ENCODE assay signal across 25 mouse cellular contexts in genomic region chr2:35161846-35162488, GRCm38 (mm10). TPM values are rescaled to one million over a fixed set of nuclear protein-coding genes. Genes with fewer than 3 reads are reported as not detected.
DNase-seq lines count a peak whose midpoint lies in the region; ATAC-seq and TF ChIP-seq lines count a peak whose summit lies in the region.
"Had no signal": no experiment of that assay in that cellular context is flagged by ENCODE, and none has a peak within 500 bp of the region (broad histone marks: within the 10 kb centered on the region; RNA-seq: fewer than 3 reads in every experiment).

No protein-coding gene starts in this region.

- 82% methylated on average over 4 of the region's 4 CpGs for WGBS in intestine, postnatal 0 days
- WGBS in intestine, embryonic 15.5 days = 84% methylated on average over 4 of the region's 4 CpGs
- WGBS in heart, postnatal 0 days = 53% methylated on average over 4 of the region's 4 CpGs
- 65% methylated on average over 4 of the region's 4 CpGs for WGBS in lung, postnatal 0 days

- H3K4me3 ChIP-seq in intestine, postnatal 0 days (ENCODE audit: low read depth, low read length) = no peak overlapping the region
- no peak overlapping the region for H3K4me3 ChIP-seq in intestine, embryonic 15.5 days (replicated peaks)
- no peak overlapping the region for H3K4me3 ChIP-seq in heart, postnatal 0 days (ENCODE audit: low read depth, low read length)
- no peak overlapping the region for H3K4me3 ChIP-seq in lung, postnatal 0 days (ENCODE audit: low read depth, low read length)
- H3K4me3 ChIP-seq: embryonic facial prominence, embryonic 12.5 days; hindbrain, embryonic 12.5 days; limb, embryonic 15.5 days; lung, embryonic 15.5 days; neural tube, embryonic 15.5 days had no signal

- TF ChIP-seq CTCF in intestine, postnatal 0 days (IDR thresholded peaks at IDR 0.05; ENCODE audit: low read depth) = no peak
- TF ChIP-seq CTCF in heart, postnatal 0 days (IDR thresholded peaks at IDR 0.05; ENCODE audit: low read depth) = no peak
- TF ChIP-seq CTCF in lung, postnatal 0 days (IDR thresholded peaks at IDR 0.05) = no peak

- no peak for ATAC-seq in intestine, postnatal 0 days
- ATAC-seq in intestine, embryonic 15.5 days = no peak
- 0 out of 2 replicates have a peak, but pooled peaks have one; percentile 40 for ATAC-seq in heart, postnatal 0 days (ENCODE audit: insufficient read depth, low read depth)
- ATAC-seq in lung, postnatal 0 days = no peak
- ATAC-seq: forebrain, postnatal 0 days had no signal

- H3K4me1 ChIP-seq in intestine, postnatal 0 days (replicated peaks; ENCODE audit: control insufficient read depth, insufficient read depth, low read length) = no peaks in the 10 kb centered on the region
- no peaks in the 10 kb centered on the region for H3K4me1 ChIP-seq in intestine, embryonic 15.5 days (replicated peaks)
- no peaks in the 10 kb centered on the region for H3K4me1 ChIP-seq in heart, postnatal 0 days (ENCODE audit: control insufficient read depth, insufficient read depth)
- no peaks in the 10 kb centered on the region for H3K4me1 ChIP-seq in lung, postnatal 0 days (ENCODE audit: insufficient read depth, low read depth, low read length)
- H3K4me1 ChIP-seq: embryonic facial prominence, embryonic 12.5 days; hindbrain, embryonic 12.5 days; limb, embryonic 15.5 days; lung, embryonic 15.5 days; neural tube, embryonic 15.5 days had no signal

- peak overlapping the region; percentile 28; the same call in 1 of the 2 replicates for H3K27ac ChIP-seq in intestine, postnatal 0 days (ENCODE audit: low read depth, low read length)
- no peak overlapping the region for H3K27ac ChIP-seq in intestine, embryonic 15.5 days
- H3K27ac ChIP-seq in heart, postnatal 0 days (ENCODE audit: low read depth) = 0 out of 2 replicates have a peak overlapping the region, but pooled peaks have one; percentile 6
- H3K27ac ChIP-seq in lung, postnatal 0 days (ENCODE audit: low read length) = no peak overlapping the region
- H3K27ac ChIP-seq: embryonic facial prominence, embryonic 12.5 days; hindbrain, embryonic 12.5 days; limb, embryonic 15.5 days; lung, embryonic 15.5 days; neural tube, embryonic 15.5 days; stomach, postnatal 0 days had no signal

- intact Hi-C loops in heart, postnatal 14 days (cut with DNase I) = no loop called here

- peak; percentile 49 for DNase-seq in heart, adult 18-20 months
- DNase-seq in heart, postnatal 14 days = no peak
- DNase-seq in 416B (ENCODE audit: low read depth) = peak; percentile 64
- no peak for DNase-seq in heart, postnatal 0 days (ENCODE audit: low spot score)
- DNase-seq in lung, postnatal 0 days (ENCODE audit: low spot score) = no peak
- no peak for DNase-seq in embryo, embryonic 9.5 days (ENCODE audit: extremely low spot score)
- DNase-seq: adrenal gland, postnatal 25 days; cerebellum, adult 9-10 months; forebrain, postnatal 0 days; gastrocnemius, postnatal 14 days; kidney, adult 8-10 months; kidney, postnatal 14 days; left cerebral cortex, postnatal 4 days; lung, postnatal 4 days; right cerebral cortex, adult 18-20 months; right cerebral cortex, postnatal 4 days had no signal

- no peak overlapping the region for H3K4me2 ChIP-seq in intestine, postnatal 0 days (replicated peaks; ENCODE audit: low read depth)
- no peak overlapping the region for H3K4me2 ChIP-seq in intestine, embryonic 15.5 days (replicated peaks)
- H3K4me2 ChIP-seq in heart, postnatal 0 days (ENCODE audit: low read depth, low read length) = no peak overlapping the region
- H3K4me2 ChIP-seq in lung, postnatal 0 days (replicated peaks; ENCODE audit: low read depth, low read length) = no peak overlapping the region
- H3K4me2 ChIP-seq: embryonic facial prominence, embryonic 12.5 days; hindbrain, embryonic 12.5 days; limb, embryonic 15.5 days; lung, embryonic 15.5 days; midbrain, embryonic 11.5 days; neural tube, embryonic 15.5 days had no signal

- H3K9ac ChIP-seq in intestine, postnatal 0 days (ENCODE audit: low read depth, low read length) = no peak overlapping the region
- no peak overlapping the region for H3K9ac ChIP-seq in intestine, embryonic 15.5 days
- H3K9ac ChIP-seq in heart, postnatal 0 days (replicated peaks; ENCODE audit: low read depth, low read length) = no peak overlapping the region
- H3K9ac ChIP-seq in lung, postnatal 0 days (replicated peaks; ENCODE audit: low read depth) = no peak overlapping the region
- H3K9ac ChIP-seq: embryonic facial prominence, embryonic 12.5 days; forebrain, postnatal 0 days; hindbrain, embryonic 12.5 days; limb, embryonic 15.5 days; lung, embryonic 15.5 days; neural tube, embryonic 15.5 days had no signal

- H3K9me3 ChIP-seq in intestine, postnatal 0 days (ENCODE audit: control insufficient read depth) = no peaks in the 10 kb centered on the region
- H3K9me3 ChIP-seq in intestine, embryonic 15.5 days = no peaks in the 10 kb centered on the region
- H3K9me3 ChIP-seq in heart, postnatal 0 days (replicated peaks; ENCODE audit: control insufficient read depth, low read length) = no peaks in the 10 kb centered on the region
- no peaks in the 10 kb centered on the region for H3K9me3 ChIP-seq in lung, postnatal 0 days (ENCODE audit: low read length)
- H3K9me3 ChIP-seq: embryonic facial prominence, embryonic 12.5 days; hindbrain, embryonic 12.5 days; limb, embryonic 15.5 days; lung, embryonic 15.5 days; neural tube, embryonic 15.5 days had no signal

- TF ChIP-seq EP300 in heart, postnatal 0 days (IDR thresholded peaks at IDR 0.05; ENCODE audit: low read depth) = no peak
- TF ChIP-seq EP300 in lung, postnatal 0 days (IDR thresholded peaks at IDR 0.05) = no peak

- no peaks in the 10 kb centered on the region for H3K27me3 ChIP-seq in intestine, postnatal 0 days (replicated peaks; ENCODE audit: control insufficient read depth, insufficient read depth, low read length)
- H3K27me3 ChIP-seq in intestine, embryonic 15.5 days (replicated peaks) = no peaks in the 10 kb centered on the region
- H3K27me3 ChIP-seq in heart, postnatal 0 days (ENCODE audit: control insufficient read depth, insufficient read depth, low read length) = no peaks in the 10 kb centered on the region
- H3K27me3 ChIP-seq in lung, postnatal 0 days (replicated peaks; ENCODE audit: insufficient read depth, low read length) = no peaks in the 10 kb centered on the region
- H3K27me3 ChIP-seq: embryonic facial prominence, embryonic 12.5 days; hindbrain, embryonic 12.5 days; limb, embryonic 15.5 days; lung, embryonic 15.5 days; neural tube, embryonic 15.5 days had no signal

- peaks cover 72% of the 10 kb centered on the region for H3K36me3 ChIP-seq in intestine, postnatal 0 days (ENCODE audit: control insufficient read depth, insufficient read depth)
- H3K36me3 ChIP-seq in intestine, embryonic 15.5 days = peaks cover 39% of the 10 kb centered on the region
- peaks cover 69% of the 10 kb centered on the region for H3K36me3 ChIP-seq in heart, postnatal 0 days (replicated peaks; ENCODE audit: control insufficient read depth, insufficient read depth, low read length)
- peaks cover 39% of the 10 kb centered on the region; the same call in 1 of the 2 replicates for H3K36me3 ChIP-seq in lung, postnatal 0 days (ENCODE audit: insufficient read depth, low read length)

RNA-seq across cellular contexts. Expression of gene Rab14, which starts 39.0 kb away (rescaled TPM):
- 100 to 1,000 TPM; 128 to 136 TPM for total RNA-seq in heart, adult 18-20 months (2021)
- 100 to 1,000 TPM; 134 to 139 TPM for total RNA-seq in heart, postnatal 14 days (2021)
- polyA plus RNA-seq in intestine, postnatal 0 days (2015; fragmentation: Nextera tagmentation; extraction: Ambion mirVana) = 364 and 399 TPM in 2 replicates
- polyA plus RNA-seq in intestine, embryonic 15.5 days (2015; fragmentation: Nextera tagmentation; extraction: Ambion mirVana) = 292 and 338 TPM in 2 replicates
- 83.8 and 130 TPM in 2 replicates for total RNA-seq in heart, postnatal 0 days (2014; rRNA removed; ENCODE audit: low replicate concordance)
- polyA plus RNA-seq in heart, postnatal 0 days (2015; fragmentation: Nextera tagmentation; extraction: Ambion mirVana) = 346 and 349 TPM in 2 replicates
- 434 and 473 TPM in 2 replicates for polyA plus RNA-seq in lung, postnatal 0 days (2015; fragmentation: Nextera tagmentation; extraction: Ambion mirVana)

RNA-seq across cellular contexts. Expression of gene Cntrl, which starts 52.7 kb away (rescaled TPM):
- total RNA-seq in heart, adult 18-20 months (2021) = 1 to 10 TPM; 3.7 to 5.2 TPM
- total RNA-seq in heart, postnatal 14 days (2021) = 1 to 10 TPM; 8.7 to 9.2 TPM
- 9.8 and 11.3 TPM in 2 replicates for polyA plus RNA-seq in intestine, postnatal 0 days (2015; fragmentation: Nextera tagmentation; extraction: Ambion mirVana)
- 20.0 and 21.3 TPM in 2 replicates for polyA plus RNA-seq in intestine, embryonic 15.5 days (2015; fragmentation: Nextera tagmentation; extraction: Ambion mirVana)
- total RNA-seq in heart, postnatal 0 days (2014; rRNA removed; ENCODE audit: low replicate concordance) = 5.8 and 17.7 TPM in 2 replicates
- polyA plus RNA-seq in heart, postnatal 0 days (2015; fragmentation: Nextera tagmentation; extraction: Ambion mirVana) = 8.6 and 9.1 TPM in 2 replicates
- 20.1 and 21.3 TPM in 2 replicates for polyA plus RNA-seq in lung, postnatal 0 days (2015; fragmentation: Nextera tagmentation; extraction: Ambion mirVana)

Comparison
In these comparisons a context has a peak if more than half of its experiments do, and no peak if none do; other contexts are left out.
1. DNase-seq: peak in heart, adult 18-20 months (2 of 2) and 416B (single experiment); none in heart, postnatal 14 days (0 of 2), heart, postnatal 0 days (single experiment), lung, postnatal 0 days (single experiment) and embryo, embryonic 9.5 days (single experiment).
2. H3K27ac ChIP-seq: peak in intestine, postnatal 0 days (single experiment) and heart, postnatal 0 days (single experiment); none in intestine, embryonic 15.5 days (single experiment) and lung, postnatal 0 days (single experiment).